Mouse (Mus musculus): ENCODE results near the gene Rab38. TPM values are rescaled to one million over a fixed set of nuclear protein-coding genes. Genes with fewer than 3 reads are reported as not detected.

Rab38 gene
- polyA plus RNA-seq, 1 experiment from 2014 or later, result 60.3 TPM

DNA sequence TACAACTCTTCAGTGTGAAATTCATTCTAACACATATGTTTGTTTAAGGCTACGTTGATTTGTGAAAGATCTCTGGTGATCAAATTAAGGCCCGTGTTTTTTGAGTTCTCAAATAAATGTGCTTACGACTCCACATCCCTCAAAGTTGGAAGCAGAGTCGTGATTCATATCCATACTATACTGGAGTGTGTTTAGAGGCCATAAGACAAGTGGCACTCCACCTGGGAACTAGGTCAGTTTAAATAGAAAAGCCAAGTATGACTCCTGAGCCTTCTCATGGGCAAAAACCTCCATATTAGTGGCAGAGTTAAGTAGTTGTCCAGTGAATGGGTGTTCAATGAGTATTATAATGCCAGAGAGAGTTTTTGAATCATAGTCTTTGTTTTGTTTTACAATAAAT is 13.4 kb downstream of the Rab38 start:
- no peak overlapping the region for H3K4me3 ChIP-seq (ENCODE audit: low read depth, low read length)
- no peak for ATAC-seq (ENCODE audit: low FRiP score, low TSS enrichment)

DNA sequence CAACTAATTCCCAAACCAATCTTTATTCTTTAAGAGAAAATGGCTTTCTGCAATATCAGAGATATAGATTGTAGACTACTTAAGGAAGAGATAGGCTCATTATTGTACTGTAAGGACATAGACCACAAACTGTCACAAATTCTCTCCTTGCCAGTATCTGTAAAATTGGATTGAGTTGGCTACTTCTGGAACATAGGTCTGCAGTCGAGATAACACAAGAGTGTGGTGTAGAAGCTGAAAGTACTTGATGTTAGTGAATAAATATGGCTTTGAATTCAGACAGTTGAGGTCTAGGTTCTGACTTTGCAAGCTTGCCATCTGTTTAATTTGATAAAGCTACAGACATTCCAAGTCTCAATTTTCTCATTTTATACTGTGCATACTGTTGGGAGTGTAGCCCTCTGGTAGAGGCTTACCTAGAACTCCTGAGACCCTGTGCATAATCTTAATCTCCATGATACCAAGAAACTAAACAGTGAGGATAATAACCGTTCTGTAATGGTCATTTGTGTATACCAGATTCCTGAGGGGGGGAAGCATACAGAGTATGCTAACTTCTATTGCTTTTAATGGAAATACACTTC is 15.3 kb downstream of the Rab38 start:
- H3K9ac ChIP-seq (ENCODE audit: low read length), result no peak overlapping the region
- no peak for ATAC-seq (ENCODE audit: low FRiP score, low TSS enrichment)
- H3K27me3 ChIP-seq (ENCODE audit: control insufficient read depth, insufficient read depth, low read length), result no peaks in the 10 kb centered on the region
- no peak overlapping the region for H3K4me3 ChIP-seq (ENCODE audit: low read depth, low read length)
- no peaks in the 10 kb centered on the region for H3K36me3 ChIP-seq (ENCODE audit: control insufficient read depth, insufficient read depth, low read length)
- DNase-seq (ENCODE audit: low spot score), result no peak
- TF ChIP-seq CTCF (IDR thresholded peaks at IDR 0.05; ENCODE audit: low read depth), result no peak
- no peak for TF ChIP-seq EP300 (optimal IDR thresholded peaks at IDR 0.05)
- 69% methylated on average over 2 of the region's 2 CpGs for WGBS
- H3K4me2 ChIP-seq (replicated peaks; ENCODE audit: low read depth), result no peak overlapping the region
- H3K9me3 ChIP-seq (ENCODE audit: control insufficient read depth, low read length), result no peaks in the 10 kb centered on the region
- no peaks in the 10 kb centered on the region for H3K4me1 ChIP-seq (replicated peaks; ENCODE audit: control insufficient read depth, insufficient read depth)
- H3K27ac ChIP-seq (replicated peaks), result no peak overlapping the region

More for the DNA sequence above, 13.4 kb downstream of the Rab38 start:
- Histone ChIP-seq H3K27ac (replicated peaks) (no peak overlapping the region), H3K4me1 (replicated peaks; ENCODE audit: control insufficient read depth, insufficient read depth) (no peaks in the 10 kb centered on the region), H3K9ac (ENCODE audit: low read length) (no peak overlapping the region), H3K36me3 (ENCODE audit: control insufficient read depth, insufficient read depth, low read length) (no peaks in the 10 kb centered on the region), H3K9me3 (ENCODE audit: control insufficient read depth, low read length) (no peaks in the 10 kb centered on the region), H3K27me3 (ENCODE audit: control insufficient read depth, insufficient read depth, low read length) (no peaks in the 10 kb centered on the region), H3K4me2 (replicated peaks; ENCODE audit: low read depth) (no peak overlapping the region)
- DNase-seq (ENCODE audit: low spot score), result no peak
- WGBS, result 64% methylated on average over 4 of the region's 4 CpGs
- TF ChIP-seq CTCF (IDR thresholded peaks at IDR 0.05; ENCODE audit: low read depth), result no peak
- no peak for TF ChIP-seq EP300 (optimal IDR thresholded peaks at IDR 0.05)

DNA sequence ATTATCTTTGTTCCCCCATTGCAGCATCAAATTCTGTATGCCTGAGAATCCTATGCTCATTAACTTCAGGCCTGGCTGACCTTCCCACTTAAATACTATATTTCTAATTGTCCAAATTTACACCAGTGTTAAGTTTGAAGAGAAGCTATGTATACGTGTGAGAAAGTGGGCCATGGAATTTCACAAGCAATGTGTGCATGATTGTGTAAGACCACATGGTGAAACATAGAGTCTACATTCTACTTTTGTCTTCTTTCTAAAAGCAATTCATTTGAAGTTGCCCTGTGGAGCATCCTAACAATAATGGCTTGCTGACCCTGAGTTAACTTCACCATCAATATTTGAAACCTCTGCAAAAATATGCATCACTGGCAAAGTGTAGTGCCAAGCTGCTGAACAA is 23.2 kb downstream of the Rab38 start:
- Histone ChIP-seq H3K4me3 (ENCODE audit: low read depth, low read length) (no peak overlapping the region), H3K4me2 (replicated peaks; ENCODE audit: low read depth) (no peak overlapping the region), H3K9ac (ENCODE audit: low read length) (no peak overlapping the region), H3K9me3 (ENCODE audit: control insufficient read depth, low read length) (no peaks in the 10 kb centered on the region), H3K27me3 (ENCODE audit: control insufficient read depth, insufficient read depth, low read length) (no peaks in the 10 kb centered on the region), H3K27ac (replicated peaks) (no peak overlapping the region), H3K36me3 (ENCODE audit: control insufficient read depth, insufficient read depth, low read length) (no peaks in the 10 kb centered on the region), H3K4me1 (replicated peaks; ENCODE audit: control insufficient read depth, insufficient read depth) (no peaks in the 10 kb centered on the region)
- no peak for ATAC-seq (ENCODE audit: low FRiP score, low TSS enrichment)
- no peak for TF ChIP-seq EP300 (optimal IDR thresholded peaks at IDR 0.05)
- TF ChIP-seq CTCF (IDR thresholded peaks at IDR 0.05; ENCODE audit: low read depth), result no peak
- no peak for DNase-seq (ENCODE audit: low spot score)
- WGBS, result 69% methylated on average over 1 of the region's 1 CpGs

DNA sequence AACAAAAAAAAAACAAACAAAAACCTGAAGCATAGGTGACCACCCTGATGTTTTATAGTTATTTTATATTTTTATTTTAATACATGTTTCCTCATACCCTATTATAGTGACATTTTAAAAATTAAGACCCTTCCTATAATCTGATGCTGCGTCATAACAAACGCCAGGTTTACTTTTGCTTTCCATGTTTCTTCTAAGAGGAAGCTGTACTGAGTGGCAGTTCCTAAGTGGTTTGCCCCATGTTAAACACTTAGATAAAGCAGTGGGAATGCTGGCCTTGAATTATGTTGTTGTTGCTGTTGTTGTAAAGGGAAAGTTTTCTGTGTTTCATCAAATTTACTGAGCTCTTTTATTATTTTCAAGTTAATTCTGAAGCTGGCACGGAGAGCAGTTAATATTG is 27.8 kb downstream of the Rab38 start:
- Histone ChIP-seq H3K4me3 (ENCODE audit: low read depth, low read length) (no peak overlapping the region), H3K9ac (ENCODE audit: low read length) (no peak overlapping the region)
- TF ChIP-seq EP300 (optimal IDR thresholded peaks at IDR 0.05) (no peak), CTCF (IDR thresholded peaks at IDR 0.05; ENCODE audit: low read depth) (no peak)

DNA sequence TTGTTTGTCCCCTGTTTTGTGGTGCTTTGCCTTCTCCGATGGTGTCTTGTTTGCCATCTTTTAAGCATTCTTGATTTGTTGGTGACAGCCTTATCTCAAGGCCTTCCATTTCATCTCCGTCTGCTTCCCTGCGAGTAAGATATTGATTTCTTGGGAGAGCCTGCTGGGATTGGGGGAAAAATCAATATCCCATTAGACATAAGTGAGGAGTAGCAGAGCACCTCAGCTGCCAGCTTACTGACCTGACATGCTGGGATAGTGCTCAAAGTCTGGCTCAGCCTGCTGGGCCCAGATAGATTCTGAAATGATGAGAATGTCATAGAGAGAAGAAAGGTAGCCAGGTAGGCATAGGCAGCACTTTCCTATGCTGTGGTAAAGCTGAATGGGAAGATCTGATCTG is 37.7 kb downstream of the Rab38 start:
- no peaks in the 10 kb centered on the region for H3K4me1 ChIP-seq (replicated peaks; ENCODE audit: control insufficient read depth, insufficient read depth)
- no peaks in the 10 kb centered on the region for H3K36me3 ChIP-seq (ENCODE audit: control insufficient read depth, insufficient read depth, low read length)
- 68% methylated on average over 3 of the region's 3 CpGs for WGBS
- no peaks in the 10 kb centered on the region for H3K27me3 ChIP-seq (ENCODE audit: control insufficient read depth, insufficient read depth, low read length)
- H3K4me3 ChIP-seq (ENCODE audit: low read depth, low read length), result no peak overlapping the region
- DNase-seq (ENCODE audit: low spot score) (no peak), ATAC-seq (ENCODE audit: low FRiP score, low TSS enrichment) (no peak)
- no peak overlapping the region for H3K27ac ChIP-seq (replicated peaks)
- H3K9ac ChIP-seq (ENCODE audit: low read length), result no peak overlapping the region
- no peaks in the 10 kb centered on the region for H3K9me3 ChIP-seq (ENCODE audit: control insufficient read depth, low read length)
- H3K4me2 ChIP-seq (replicated peaks; ENCODE audit: low read depth), result no peak overlapping the region
- TF ChIP-seq CTCF (IDR thresholded peaks at IDR 0.05; ENCODE audit: low read depth) (no peak), EP300 (optimal IDR thresholded peaks at IDR 0.05) (no peak)

More for the DNA sequence above, 27.8 kb downstream of the Rab38 start:
- no peak for DNase-seq (ENCODE audit: low spot score)
- Histone ChIP-seq H3K36me3 (ENCODE audit: control insufficient read depth, insufficient read depth, low read length) (no peaks in the 10 kb centered on the region), H3K27ac (replicated peaks) (no peak overlapping the region), H3K4me1 (replicated peaks; ENCODE audit: control insufficient read depth, insufficient read depth) (no peaks in the 10 kb centered on the region), H3K9me3 (ENCODE audit: control insufficient read depth, low read length) (no peaks in the 10 kb centered on the region), H3K4me2 (replicated peaks; ENCODE audit: low read depth) (no peak overlapping the region), H3K27me3 (ENCODE audit: control insufficient read depth, insufficient read depth, low read length) (no peaks in the 10 kb centered on the region)
- WGBS, result 80% methylated on average over 3 of the region's 3 CpGs
- no peak for ATAC-seq (ENCODE audit: low FRiP score, low TSS enrichment)

DNA sequence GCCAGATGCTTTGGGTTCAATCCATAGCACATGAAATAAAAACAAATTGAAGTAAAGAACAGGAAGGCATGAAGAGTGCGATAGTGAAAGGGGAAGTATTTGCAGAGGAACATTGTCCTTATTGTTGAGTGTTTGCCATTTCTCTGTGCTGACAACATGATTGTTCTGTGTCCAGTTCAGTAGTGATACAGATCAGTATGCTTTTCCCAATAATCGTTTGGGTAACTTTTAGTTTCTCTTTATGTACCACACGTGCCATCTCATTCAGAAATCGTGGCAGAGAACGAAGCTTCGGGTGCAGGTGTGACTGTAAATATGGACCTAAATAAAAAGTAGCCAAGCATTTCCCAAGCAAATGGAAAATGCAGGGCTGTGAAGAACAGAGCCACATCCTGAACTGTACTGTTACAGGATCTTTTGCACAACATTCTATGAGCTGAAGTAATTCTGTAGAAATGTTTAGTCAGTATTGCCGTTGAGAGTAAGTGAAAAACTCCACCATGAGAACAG is 52.1 kb downstream of the Rab38 start:
- H3K9me3 ChIP-seq (ENCODE audit: control insufficient read depth, low read length), result no peaks in the 10 kb centered on the region
- no peaks in the 10 kb centered on the region for H3K36me3 ChIP-seq (ENCODE audit: control insufficient read depth, insufficient read depth, low read length)
- no peak overlapping the region for H3K27ac ChIP-seq (replicated peaks)
- DNase-seq (ENCODE audit: low spot score), result no peak
- no peaks in the 10 kb centered on the region for H3K4me1 ChIP-seq (replicated peaks; ENCODE audit: control insufficient read depth, insufficient read depth)
- H3K27me3 ChIP-seq (ENCODE audit: control insufficient read depth, insufficient read depth, low read length), result no peaks in the 10 kb centered on the region
- no peak overlapping the region for H3K9ac ChIP-seq (ENCODE audit: low read length)
- no peak for TF ChIP-seq EP300 (optimal IDR thresholded peaks at IDR 0.05)
- TF ChIP-seq CTCF (IDR thresholded peaks at IDR 0.05; ENCODE audit: low read depth), result no peak
- 60% methylated on average over 7 of the region's 7 CpGs for WGBS
- ATAC-seq (ENCODE audit: low FRiP score, low TSS enrichment), result no peak
- no peak overlapping the region for H3K4me3 ChIP-seq (ENCODE audit: low read depth, low read length)
- H3K4me2 ChIP-seq (replicated peaks; ENCODE audit: low read depth), result no peak overlapping the region

Measured in stomach, postnatal 0 days (tissue).